Mouse (Mus musculus) C2C12 (cell line): ENCODE results near the gene Rtl1.

Source experiments
- CEBPB ChIP-seq: IDR thresholded peaks from one replicate; pipeline ENCODE4 v1.6.1; 2011; ENCODE audit warnings: low read depth, mild to moderate bottlenecking, control low read depth, moderate library complexity
- CTCF ChIP-seq: IDR thresholded peaks from one replicate; pipeline ENCODE4 v1.5.1; 2011; ENCODE audit not compliant: control insufficient read depth, insufficient read depth, insufficient read length
- FOSL1 ChIP-seq: IDR thresholded peaks from one replicate; pipeline ENCODE4 v1.8.0; 2011; ENCODE audit warnings: mild to moderate bottlenecking, low read length; ENCODE audit not compliant: poor library complexity, insufficient read depth, severe bottlenecking
- MAX ChIP-seq: IDR thresholded peaks from one replicate; pipeline ENCODE4 v1.6.1; 2011; ENCODE audit warnings: mild to moderate bottlenecking, control low read depth
- MYOD1 ChIP-seq: IDR thresholded peaks from one replicate; pipeline ENCODE4 v1.6.1; 2011; ENCODE audit warnings: low read depth; ENCODE audit not compliant: control insufficient read depth, insufficient read length
- MYOG ChIP-seq: IDR thresholded peaks from one replicate; pipeline ENCODE4 v1.6.1; 2011; ENCODE audit not compliant: control insufficient read depth, insufficient read length; ENCODE audit errors: extremely low read depth
- USF1 ChIP-seq: IDR thresholded peaks from one replicate; pipeline ENCODE4 v1.6.1; 2011; ENCODE audit warnings: low read depth, mild to moderate bottlenecking, control low read depth, moderate library complexity

DNA sequence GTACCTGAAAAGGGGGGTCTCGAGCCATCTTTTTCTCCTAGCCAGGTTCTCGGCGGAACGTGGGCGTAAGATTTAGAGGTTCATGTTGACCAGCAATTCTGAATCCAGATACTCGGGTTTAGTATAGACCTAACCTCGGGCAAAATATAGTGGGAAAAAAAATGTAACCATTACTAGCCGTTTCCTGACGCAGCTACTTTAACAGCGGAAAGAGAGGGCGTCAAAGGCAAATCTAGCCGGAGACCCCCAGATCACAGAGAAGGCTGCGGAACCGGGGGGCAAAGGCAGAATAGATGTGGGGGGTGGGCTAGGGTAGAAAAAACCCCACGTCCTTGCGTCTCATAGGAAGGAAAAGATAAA is 58.6 kb downstream of the Rtl1 start:
- no peak for TF ChIP-seq CTCF
- no peak for TF ChIP-seq MAX
- no peak for TF ChIP-seq MYOD1
- no peak for TF ChIP-seq USF1
- TF ChIP-seq MYOG = no peak
- no peak for TF ChIP-seq FOSL1
- no peak for TF ChIP-seq CEBPB
